Mouse (Mus musculus) cerebellum, postnatal 4 days (tissue): ENCODE data around the gene Fpgs.

Source experiments
- DNase-seq, 2 experiments: peaks; one replicate each; pipeline ENCODE4 v3.0.0; 2022; ENCODE audit warnings: low spot score in 2 of 2, mixed read lengths in 1 of 2

The Fpgs gene

GRCm38 (mm10) chr2:32724832-32725790, 21.2 kb upstream of the Fpgs start:
- no peak for DNase-seq

- DNase-seq: no peak
Observed at GRCm38 (mm10) chr2:32724149-32724548, 20.2 kb upstream of the Fpgs start.

- DNase-seq: no peak
Observed at GRCm38 (mm10) chr2:32722581-32722980, 18.6 kb upstream of the Fpgs start.

- no peak for DNase-seq
Observed at GRCm38 (mm10) chr2:32722046-32722445, 18.1 kb upstream of the Fpgs start.

- peak in 1 of 2 experiments; percentile 29 for DNase-seq
Observed at GRCm38 (mm10) chr2:32720681-32721229, 16.8 kb upstream of the Fpgs start, which contains the start of gene Sh2d3c. Gene Sh2d3c, plus strand, starts transcription at chr2:32721055.

- no peak for DNase-seq
Observed at GRCm38 (mm10) chr2:32720053-32720452, 16.1 kb upstream of the Fpgs start.

GRCm38 (mm10) chr2:32718761-32719160, 14.8 kb upstream of the Fpgs start:
- DNase-seq: peak in 1 of 2 experiments; percentile 25

GRCm38 (mm10) chr2:32714987-32715425, 11.1 kb upstream of the Fpgs start:
- DNase-seq: no peak

GRCm38 (mm10) chr2:32714117-32714986, 10.4 kb upstream of the Fpgs start:
- no peak for DNase-seq

GRCm38 (mm10) chr2:32712934-32713817, 9.2 kb upstream of the Fpgs start, which contains the start of gene Cdk9:
Gene Cdk9, minus strand, starts transcription at chr2:32713076.
- peak; percentile 92 to 95 for DNase-seq

GRCm38 (mm10) chr2:32712586-32712933, 8.6 kb upstream of the Fpgs start:
- DNase-seq: peak; percentile 86 to 97

- DNase-seq: peak in 1 of 2 experiments; percentile 47
Observed at GRCm38 (mm10) chr2:32712108-32712551, 8.2 kb upstream of the Fpgs start.

- no peak for DNase-seq
Observed at GRCm38 (mm10) chr2:32711301-32712056, 7.5 kb upstream of the Fpgs start.

- no peak for DNase-seq
Observed at GRCm38 (mm10) chr2:32710425-32710824, 6.5 kb upstream of the Fpgs start.

- DNase-seq: no peak
Observed at GRCm38 (mm10) chr2:32709521-32710137, 5.7 kb upstream of the Fpgs start.

- peak in 1 of 2 experiments; percentile 60 for DNase-seq
Observed at GRCm38 (mm10) chr2:32708643-32709042, 4.7 kb upstream of the Fpgs start.

GRCm38 (mm10) chr2:32706971-32707370, 3.0 kb upstream of the Fpgs start:
- DNase-seq: no peak

GRCm38 (mm10) chr2:32705018-32705417, 1.1 kb upstream of the Fpgs start:
- DNase-seq: no peak

GRCm38 (mm10) chr2:32703046-32703445, 899 bp downstream of the Fpgs start:
- DNase-seq: no peak
